In the genomic region with DNA sequence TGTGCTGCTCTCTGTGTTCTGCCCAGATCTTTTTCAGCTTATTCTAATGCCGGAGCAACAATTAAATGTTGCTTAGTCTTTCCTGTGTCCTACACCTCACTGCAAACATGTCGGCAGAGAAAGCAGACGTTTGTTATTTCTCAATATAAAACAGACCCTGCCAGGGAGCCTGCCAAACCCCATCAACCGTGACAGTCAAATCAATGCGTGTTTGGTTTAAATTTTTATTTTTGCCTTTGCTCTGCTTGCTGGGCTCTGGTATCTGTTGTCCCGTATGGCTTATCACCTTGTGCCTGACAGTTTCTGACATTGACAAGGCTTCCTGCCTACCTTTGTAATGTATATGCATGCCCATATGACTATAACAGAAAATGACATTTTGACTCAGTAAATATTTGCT, we compare ENCODE assay signal across 16 mouse cellular contexts.
A peak's percentile ranks its signal among the peaks of the same experiment; 100 is the strongest.
DNase-seq lines count a peak whose midpoint lies in the region; ATAC-seq and TF ChIP-seq lines count a peak whose summit lies in the region.
"Had no signal": no experiment of that assay in that cellular context is flagged by ENCODE, and none has a peak within 500 bp of the region (broad histone marks: within the 10 kb centered on the region; RNA-seq: fewer than 3 reads in every experiment).

No protein-coding gene starts in this region.

- no peaks in the 10 kb centered on the region for H3K27me3 ChIP-seq in kidney, adult 2 months (replicated peaks; ENCODE audit: control insufficient read depth, insufficient read depth, low read length)
- H3K27me3 ChIP-seq in embryonic facial prominence, embryonic 13.5 days = no peaks in the 10 kb centered on the region
- no peaks in the 10 kb centered on the region for H3K27me3 ChIP-seq in midbrain, embryonic 15.5 days (replicated peaks)
- H3K27me3 ChIP-seq: heart, embryonic 15.5 days; lung, embryonic 15.5 days had no signal

- 0 out of 2 replicates have a peak, but pooled peaks have one; percentile 15 for ATAC-seq in embryonic facial prominence, embryonic 13.5 days (ENCODE audit: insufficient number of reproducible peaks, insufficient read depth, low FRiP score, low TSS enrichment, low read depth)
- ATAC-seq in midbrain, embryonic 15.5 days (replicated peaks) = peak; percentile 70
- ATAC-seq: inflammation-experienced regulatory T-cells, adult 6 months had no signal

- no peak overlapping the region for H3K4me3 ChIP-seq in kidney, adult 2 months (ENCODE audit: insufficient read depth, low read depth, low read length)
- H3K4me3 ChIP-seq in embryonic facial prominence, embryonic 13.5 days = no peak overlapping the region
- H3K4me3 ChIP-seq in midbrain, embryonic 15.5 days = no peak overlapping the region
- no peak overlapping the region for H3K4me3 ChIP-seq in lung, adult 2 months (replicated peaks; ENCODE audit: extremely low read depth, low read depth, low read length)
- H3K4me3 ChIP-seq: heart, embryonic 15.5 days; lung, embryonic 15.5 days; myocyte had no signal

- DNase-seq in kidney, adult 2 months = peak; percentile 24
- DNase-seq in kidney, adult 18-20 months = no peak
- DNase-seq in brain, embryonic 14.5 days (ENCODE audit: low read depth) = peak; percentile 74
- DNase-seq in gastrocnemius, postnatal 36 days = no peak
- DNase-seq in right cerebral cortex, postnatal 14 days = no peak
- DNase-seq in lung, adult 2 months = no peak
- DNase-seq: adrenal gland, postnatal 10 days; cerebellum, adult 8-10 months; heart, adult 11 months; kidney, postnatal 10 days had no signal

- TF ChIP-seq POLR2A in kidney, adult 2 months (IDR thresholded peaks at IDR 0.05; ENCODE audit: low read depth, low read length) = no peak
- no peak for TF ChIP-seq POLR2A in brain, embryonic 14.5 days (IDR thresholded peaks at IDR 0.05; ENCODE audit: borderline replicate concordance, extremely low read depth, insufficient read depth, insufficient read length, poor library complexity, severe bottlenecking)
- no peak for TF ChIP-seq POLR2A in lung, adult 2 months (IDR thresholded peaks at IDR 0.05; ENCODE audit: borderline replicate concordance, extremely low read depth, low read depth, low read length)

- WGBS in kidney, adult 2 months = 23% methylated on average over 6 of the region's 6 CpGs
- 12% methylated on average over 6 of the region's 6 CpGs for whole genome bisulfite sequencing in embryonic facial prominence, embryonic 13.5 days
- 19% methylated on average over 6 of the region's 6 CpGs for WGBS in midbrain, embryonic 15.5 days
- 50% methylated on average over 6 of the region's 6 CpGs for WGBS in lung, adult 2 months

- TF ChIP-seq CTCF in kidney, adult 2 months (conservative IDR thresholded peaks at IDR 0.05; ENCODE audit: insufficient read depth, insufficient read length, low read depth, low read length) = no peak
- TF ChIP-seq CTCF in brain, embryonic 14.5 days (IDR thresholded peaks at IDR 0.05; ENCODE audit: borderline replicate concordance, extremely low read depth, insufficient read depth, insufficient read length) = no peak
- no peak for TF ChIP-seq CTCF in lung, adult 2 months (IDR thresholded peaks at IDR 0.05; ENCODE audit: insufficient read depth, low read length)

- intact Hi-C loops in gastrocnemius, postnatal 36 days (cut with DNase I) = loop anchor here (5.0 kb wide), 1 partner anchor 769 kb away; no protein-coding TSS in a partner anchor

- H3K9ac ChIP-seq in embryonic facial prominence, embryonic 13.5 days = no peak overlapping the region
- H3K9ac ChIP-seq in midbrain, embryonic 15.5 days = no peak overlapping the region
- H3K9ac ChIP-seq: heart, embryonic 15.5 days; lung, embryonic 15.5 days had no signal

- H3K4me1 ChIP-seq in kidney, adult 2 months (ENCODE audit: control insufficient read depth, insufficient read depth, low read length) = peaks cover 3% of the 10 kb centered on the region; the same call in 1 of the 2 replicates
- peaks cover 22% of the 10 kb centered on the region for H3K4me1 ChIP-seq in embryonic facial prominence, embryonic 13.5 days
- peaks cover 8% of the 10 kb centered on the region; the same call in 1 of the 2 replicates for H3K4me1 ChIP-seq in midbrain, embryonic 15.5 days
- no peaks in the 10 kb centered on the region for H3K4me1 ChIP-seq in lung, adult 2 months (ENCODE audit: control insufficient read depth, insufficient read depth, low read length)
- H3K4me1 ChIP-seq: heart, embryonic 15.5 days had no signal

- H3K4me2 ChIP-seq in embryonic facial prominence, embryonic 13.5 days = no peak overlapping the region
- no peak overlapping the region for H3K4me2 ChIP-seq in midbrain, embryonic 15.5 days
- H3K4me2 ChIP-seq: heart, embryonic 15.5 days; lung, embryonic 15.5 days had no signal

- H3K27ac ChIP-seq in kidney, adult 2 months (ENCODE audit: insufficient read depth, low read depth, low read length) = no peak overlapping the region
- peak overlapping the region; percentile 7; the same call in 1 of the 2 replicates for H3K27ac ChIP-seq in embryonic facial prominence, embryonic 13.5 days
- H3K27ac ChIP-seq in midbrain, embryonic 15.5 days = peak overlapping the region; percentile 45
- H3K27ac ChIP-seq: heart, embryonic 15.5 days; lung, embryonic 15.5 days had no signal

- H3K9me3 ChIP-seq in embryonic facial prominence, embryonic 13.5 days = no peaks in the 10 kb centered on the region
- no peaks in the 10 kb centered on the region for H3K9me3 ChIP-seq in midbrain, embryonic 15.5 days
- H3K9me3 ChIP-seq: heart, embryonic 15.5 days; lung, embryonic 15.5 days had no signal

- no peaks in the 10 kb centered on the region for H3K36me3 ChIP-seq in kidney, adult 2 months (ENCODE audit: control insufficient read depth, insufficient read depth, low read length)
- no peaks in the 10 kb centered on the region for H3K36me3 ChIP-seq in embryonic facial prominence, embryonic 13.5 days
- H3K36me3 ChIP-seq in midbrain, embryonic 15.5 days (replicated peaks) = no peaks in the 10 kb centered on the region
- H3K36me3 ChIP-seq: heart, embryonic 15.5 days; lung, embryonic 15.5 days had no signal

Comparison
In these comparisons a context has a peak if more than half of its experiments do, and no peak if none do; other contexts are left out.
1. DNase-seq: peak in kidney, adult 2 months (single experiment) and brain, embryonic 14.5 days (single experiment); none in kidney, adult 18-20 months (single experiment), gastrocnemius, postnatal 36 days (0 of 2), right cerebral cortex, postnatal 14 days (single experiment) and lung, adult 2 months (single experiment).